Mouse (Mus musculus) stomach, embryonic 16.5 days (tissue): Measurements from ENCODE around the gene Trpm5. TPM values are rescaled to one million over a fixed set of nuclear protein-coding genes. Genes with fewer than 3 reads are reported as not detected.

Source experiments
- ATAC-seq: fragments of 200-750 bp; cut with Nextera tagmentation; 2 replicates; pipeline ENCODE4 v1.8.0; 2017; ENCODE audit warnings: moderate number of reproducible peaks, moderate TSS enrichment; ENCODE audit not compliant: insufficient read depth, low FRiP score
- H3K27ac ChIP-seq: fragments of 300-500 bp; sonication (generic); 2 replicates; pipeline ENCODE4 v1.5.1; 2014; ENCODE audit warnings: low read length
- H3K27me3 ChIP-seq: fragments of 300-500 bp; sonication (generic); 2 replicates; pipeline ENCODE4 v1.6.1; 2014; ENCODE audit warnings: low read length, control low read depth, mixed read lengths; ENCODE audit not compliant: control insufficient read depth, insufficient read depth
- H3K36me3 ChIP-seq: fragments of 300-500 bp; sonication (generic); 2 replicates; pipeline ENCODE4 v1.6.1; 2014; ENCODE audit warnings: low read length; ENCODE audit not compliant: control insufficient read depth, insufficient read depth
- H3K4me1 ChIP-seq: fragments of 300-500 bp; sonication (generic); 2 replicates; pipeline ENCODE4 v1.6.1; 2014; ENCODE audit warnings: low read length, control low read depth, mixed read lengths; ENCODE audit not compliant: control insufficient read depth, insufficient read depth
- H3K4me2 ChIP-seq: fragments of 300-500 bp; sonication (generic); 2 replicates; pipeline ENCODE4 v1.6.1; 2014; ENCODE audit warnings: low read depth, low read length, mixed read lengths
- H3K4me3 ChIP-seq: fragments of 300-500 bp; sonication (generic); replicated peaks from 2 replicates; pipeline ENCODE4 v1.5.1; 2014; ENCODE audit warnings: mild to moderate bottlenecking, low read length
- H3K9ac ChIP-seq: fragments of 300-500 bp; sonication (generic); 2 replicates; pipeline ENCODE4 v1.6.1; 2014; ENCODE audit warnings: low read length
- H3K9me3 ChIP-seq: fragments of 300-500 bp; sonication (generic); replicated peaks from 2 replicates; pipeline ENCODE4 v1.6.1; 2016; ENCODE audit warnings: low read length, control low read depth; ENCODE audit not compliant: control insufficient read depth
- WGBS: fragments of 180-500 bp; shearing (Covaris S2); extraction: QIAGEN DNeasy Blood & Tissue Kit; methylation state at CpG from one replicate; pipeline ENCODE4 v1.1.7; 2014; 5-methylcytosine and 5-hydroxymethylcytosine counted together
- polyA plus RNA-seq: library from polyadenylated mRNA; unstranded; fragments of >200 nt; fragmentation: Nextera tagmentation; extraction: Ambion mirVana; gene quantifications from 2 replicates; pipeline ENCODE4 v1.2.1, GENCODE M21; 2015

Trpm5 gene
- polyA plus RNA-seq, 1 experiment from 2014 or later, result 18.5 TPM

DNA sequence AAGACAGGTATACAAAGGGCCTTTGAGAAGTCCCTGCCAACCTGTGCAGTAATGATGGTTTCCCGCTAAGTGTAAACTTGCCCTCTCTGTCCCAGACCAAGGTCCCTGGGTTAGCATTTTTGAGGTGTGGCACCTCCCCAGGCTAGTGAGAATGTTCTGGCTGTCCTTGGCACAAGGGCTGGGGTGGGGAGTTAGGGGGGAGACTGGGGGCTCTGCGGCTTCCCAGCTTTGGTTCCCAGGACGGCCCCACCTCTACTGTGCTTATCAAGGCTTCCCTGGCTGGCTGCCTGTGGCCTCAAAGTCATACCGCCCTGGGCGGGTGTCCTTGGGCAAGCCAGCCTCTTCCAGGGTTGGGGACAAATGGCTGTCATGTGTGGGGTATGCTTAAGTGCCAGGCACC lies 27.7 kb upstream of the Trpm5 start:
- H3K36me3 ChIP-seq, result no peaks in the 10 kb centered on the region
- WGBS, result 69% methylated on average over 5 of the region's 5 CpGs
- no peak overlapping the region for H3K4me3 ChIP-seq
- no peak overlapping the region for H3K9ac ChIP-seq
- peak; percentile 50 for ATAC-seq
- no peaks in the 10 kb centered on the region for H3K27me3 ChIP-seq
- no peaks in the 10 kb centered on the region for H3K9me3 ChIP-seq
- H3K4me2 ChIP-seq, result no peak overlapping the region
- peak overlapping the region; percentile 38 for H3K27ac ChIP-seq
- H3K4me1 ChIP-seq, result peaks cover 34% of the 10 kb centered on the region

DNA sequence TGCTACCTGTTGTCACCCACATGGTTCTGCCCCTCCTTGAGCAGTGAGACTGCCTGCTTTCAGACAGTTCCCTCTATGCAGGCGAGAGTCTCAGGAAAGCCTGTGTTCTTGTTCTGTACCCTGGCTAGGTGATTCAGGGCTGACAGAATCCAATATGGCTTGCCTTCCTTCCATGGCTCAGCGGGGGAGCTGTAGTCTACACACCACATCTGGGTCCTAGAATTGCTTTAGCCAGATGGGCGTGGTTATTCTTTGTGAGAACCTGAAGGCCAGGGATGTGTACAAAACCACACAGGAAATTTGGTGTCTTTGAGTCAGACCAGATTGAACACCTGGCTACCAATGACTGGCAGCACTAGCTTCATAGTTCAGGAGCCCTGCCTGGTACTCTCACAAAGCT lies 25.4 kb upstream of the Trpm5 start:
- no peak overlapping the region for H3K9ac ChIP-seq
- 0 out of 2 replicates have a peak, but pooled peaks cover 1% of the 10 kb centered on the region for H3K9me3 ChIP-seq
- WGBS, result 64% methylated on average over 3 of the region's 3 CpGs
- no peak overlapping the region for H3K4me2 ChIP-seq
- no peaks in the 10 kb centered on the region for H3K36me3 ChIP-seq
- H3K27me3 ChIP-seq, result no peaks in the 10 kb centered on the region
- H3K27ac ChIP-seq, result peak overlapping the region; percentile 64; the same call in 1 of the 2 replicates
- ATAC-seq, result no peak
- peaks cover 31% of the 10 kb centered on the region for H3K4me1 ChIP-seq
- no peak overlapping the region for H3K4me3 ChIP-seq

DNA sequence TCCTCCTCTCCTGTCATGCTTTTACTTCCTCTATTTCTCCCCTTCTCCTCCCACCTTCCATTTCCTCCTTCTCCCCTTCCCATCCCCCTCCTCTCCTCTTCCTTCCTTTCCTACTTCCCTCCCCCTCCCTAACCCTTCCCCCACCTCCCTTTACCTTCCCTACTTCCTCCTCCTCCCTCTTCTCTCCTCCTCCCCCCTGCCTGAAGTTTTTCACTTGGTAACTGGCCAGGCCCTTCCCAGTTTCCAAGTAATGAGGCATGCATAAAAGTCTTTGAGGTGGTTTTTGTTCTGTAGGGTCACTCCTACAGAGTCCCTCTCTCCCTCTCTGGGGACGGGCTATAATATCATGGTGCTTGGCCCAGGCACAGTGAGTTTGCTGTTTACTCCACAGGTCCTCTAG lies 25.0 kb upstream of the Trpm5 start:
- Histone ChIP-seq H3K27me3 (no peaks in the 10 kb centered on the region), H3K36me3 (no peaks in the 10 kb centered on the region), H3K4me1 (peaks cover 27% of the 10 kb centered on the region), H3K4me3 (no peak overlapping the region), H3K9ac (no peak overlapping the region), H3K4me2 (no peak overlapping the region), H3K27ac (peak overlapping the region; percentile 64; the same call in 1 of the 2 replicates), H3K9me3 (0 out of 2 replicates have a peak, but pooled peaks cover 3% of the 10 kb centered on the region)
- no peak for ATAC-seq
- WGBS, result 70% methylated on average over 1 of the region's 1 CpGs

DNA sequence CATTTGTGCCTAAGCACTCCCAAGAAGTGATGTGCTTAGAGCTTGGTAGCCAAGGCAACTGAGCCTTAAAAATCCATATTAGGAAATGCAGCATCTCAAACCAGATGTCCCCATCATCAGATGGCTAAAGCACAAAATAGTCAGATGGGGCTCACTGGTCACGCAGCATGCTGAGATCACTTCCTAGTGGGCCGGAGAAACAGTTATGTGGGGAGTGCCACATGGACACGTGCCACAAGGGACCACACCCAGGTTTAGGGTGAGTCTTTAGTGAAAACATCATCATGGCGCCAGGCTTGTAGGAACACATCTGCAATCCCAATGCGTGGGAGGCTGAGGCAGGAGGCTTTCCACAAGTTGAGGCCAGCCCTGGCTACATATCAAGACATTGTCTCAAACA lies 22.1 kb upstream of the Trpm5 start:
- Histone ChIP-seq H3K4me1 (peaks cover 10% of the 10 kb centered on the region), H3K27ac (no peak overlapping the region), H3K9me3 (0 out of 2 replicates have a peak, but pooled peaks cover 3% of the 10 kb centered on the region), H3K4me3 (no peak overlapping the region), H3K9ac (no peak overlapping the region), H3K36me3 (no peaks in the 10 kb centered on the region), H3K27me3 (no peaks in the 10 kb centered on the region), H3K4me2 (no peak overlapping the region)
- WGBS, result 80% methylated on average over 5 of the region's 5 CpGs
- ATAC-seq, result no peak

DNA sequence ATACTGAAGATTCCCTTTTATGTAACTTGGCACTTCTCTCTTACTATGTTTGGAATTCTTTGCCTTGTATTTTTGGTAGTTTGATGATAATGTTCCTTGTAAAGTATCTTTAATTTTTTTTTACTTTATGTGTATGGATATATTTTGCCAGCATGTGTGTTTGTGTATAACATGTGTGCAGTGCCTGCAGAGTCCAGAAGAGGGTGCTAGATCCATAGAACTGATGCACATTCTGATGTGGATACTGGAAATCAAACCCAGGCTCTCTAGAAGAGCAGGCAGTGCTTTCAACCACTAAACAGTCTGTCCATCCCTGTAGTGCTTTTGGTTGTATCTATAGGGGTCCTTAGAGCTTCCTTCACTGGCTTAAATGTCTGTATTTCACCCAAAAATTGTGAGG lies 20.3 kb upstream of the Trpm5 start:
- no peaks in the 10 kb centered on the region for H3K36me3 ChIP-seq
- H3K4me1 ChIP-seq, result peaks cover 5% of the 10 kb centered on the region
- no peak overlapping the region for H3K4me2 ChIP-seq
- H3K4me3 ChIP-seq, result no peak overlapping the region
- H3K27me3 ChIP-seq, result 0 out of 2 replicates have a peak, but pooled peaks cover 1% of the 10 kb centered on the region
- no peak overlapping the region for H3K27ac ChIP-seq
- ATAC-seq, result no peak
- H3K9me3 ChIP-seq, result 0 out of 2 replicates have a peak, but pooled peaks cover 3% of the 10 kb centered on the region
- H3K9ac ChIP-seq, result no peak overlapping the region

DNA sequence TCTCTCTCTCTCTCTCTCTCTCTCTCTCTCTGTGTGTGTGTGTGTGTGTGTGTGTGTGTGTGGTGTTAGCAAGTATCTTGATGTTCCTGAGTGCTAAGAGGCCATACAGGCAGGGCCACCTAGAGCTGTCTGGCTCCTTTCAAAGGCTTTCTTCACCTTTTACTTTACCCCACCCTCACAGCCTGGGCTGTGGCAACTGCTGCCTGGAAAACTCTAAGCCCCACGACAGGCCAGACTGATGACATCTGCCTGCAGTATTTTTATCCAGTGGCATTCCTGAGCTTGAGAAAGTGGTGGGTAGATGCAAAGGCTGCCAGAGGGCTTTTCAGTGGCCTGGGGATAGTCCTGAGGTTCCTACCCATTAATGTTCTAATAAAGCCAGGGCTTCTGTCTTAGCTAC lies 18.0 kb upstream of the Trpm5 start:
- Histone ChIP-seq H3K4me1 (peaks cover 2% of the 10 kb centered on the region; the same call in 1 of the 2 replicates), H3K27ac (no peak overlapping the region), H3K36me3 (no peaks in the 10 kb centered on the region), H3K9me3 (0 out of 2 replicates have a peak, but pooled peaks cover 3% of the 10 kb centered on the region), H3K4me3 (no peak overlapping the region), H3K27me3 (peaks cover 17% of the 10 kb centered on the region), H3K4me2 (no peak overlapping the region), H3K9ac (no peak overlapping the region)
- 11% methylated on average over 1 of the region's 1 CpGs for WGBS
- ATAC-seq, result no peak

DNA sequence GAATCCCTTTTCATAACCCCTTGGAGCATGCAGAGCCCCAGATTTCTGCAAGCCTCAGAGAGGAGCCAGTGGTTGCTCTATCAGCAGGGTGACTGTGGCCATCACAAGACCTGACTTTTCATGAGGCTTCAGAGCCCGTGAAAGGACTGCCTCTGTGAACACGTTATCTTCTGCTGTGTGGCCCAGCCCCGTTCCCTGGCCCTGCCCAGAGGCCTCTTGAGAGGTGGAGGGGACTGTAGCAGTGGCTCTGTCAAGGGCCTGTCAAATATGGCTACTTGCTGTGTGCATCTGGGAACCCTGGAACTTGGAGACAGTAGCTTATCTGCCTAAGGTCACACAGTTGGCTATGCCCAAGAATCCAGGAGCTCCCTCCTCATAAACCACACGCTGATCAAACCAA lies 17.3 kb upstream of the Trpm5 start:
- Histone ChIP-seq H3K27ac (no peak overlapping the region), H3K4me1 (peaks cover 5% of the 10 kb centered on the region), H3K4me3 (no peak overlapping the region), H3K9ac (no peak overlapping the region), H3K27me3 (peaks cover 24% of the 10 kb centered on the region), H3K4me2 (no peak overlapping the region), H3K9me3 (0 out of 2 replicates have a peak, but pooled peaks cover 3% of the 10 kb centered on the region), H3K36me3 (no peaks in the 10 kb centered on the region)
- 54% methylated on average over 4 of the region's 4 CpGs for WGBS
- ATAC-seq, result no peak

DNA sequence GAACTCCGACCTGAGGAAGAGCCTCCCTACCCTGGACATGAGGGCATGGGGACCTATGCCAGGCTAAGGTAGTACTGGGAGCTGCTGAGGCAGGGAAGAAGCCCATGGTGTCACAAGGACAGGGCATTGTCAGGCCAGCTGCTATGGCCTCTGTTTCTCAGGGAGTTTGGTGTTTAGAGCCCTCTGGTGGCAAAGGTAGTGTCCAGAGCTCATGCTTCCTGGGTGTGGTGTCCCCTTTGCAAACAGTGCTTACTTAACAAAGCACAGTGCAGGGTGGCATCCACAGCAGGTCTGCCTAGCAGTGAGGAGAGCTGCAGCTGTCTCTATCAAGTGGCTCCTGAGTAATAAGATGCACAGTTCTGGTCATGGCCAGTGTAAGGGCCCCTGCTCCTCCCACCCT lies 16.4 kb upstream of the Trpm5 start:
- no peak overlapping the region for H3K27ac ChIP-seq
- WGBS, result 62% methylated on average over 1 of the region's 1 CpGs
- H3K9me3 ChIP-seq, result 0 out of 2 replicates have a peak, but pooled peaks cover 3% of the 10 kb centered on the region
- H3K27me3 ChIP-seq, result peaks cover 33% of the 10 kb centered on the region
- H3K4me1 ChIP-seq, result peaks cover 6% of the 10 kb centered on the region
- no peak overlapping the region for H3K4me2 ChIP-seq
- ATAC-seq, result 0 out of 2 replicates have a peak, but pooled peaks have one; percentile 18
- no peak overlapping the region for H3K4me3 ChIP-seq
- H3K9ac ChIP-seq, result 0 out of 2 replicates have a peak overlapping the region, but pooled peaks have one; percentile 18
- no peaks in the 10 kb centered on the region for H3K36me3 ChIP-seq

DNA sequence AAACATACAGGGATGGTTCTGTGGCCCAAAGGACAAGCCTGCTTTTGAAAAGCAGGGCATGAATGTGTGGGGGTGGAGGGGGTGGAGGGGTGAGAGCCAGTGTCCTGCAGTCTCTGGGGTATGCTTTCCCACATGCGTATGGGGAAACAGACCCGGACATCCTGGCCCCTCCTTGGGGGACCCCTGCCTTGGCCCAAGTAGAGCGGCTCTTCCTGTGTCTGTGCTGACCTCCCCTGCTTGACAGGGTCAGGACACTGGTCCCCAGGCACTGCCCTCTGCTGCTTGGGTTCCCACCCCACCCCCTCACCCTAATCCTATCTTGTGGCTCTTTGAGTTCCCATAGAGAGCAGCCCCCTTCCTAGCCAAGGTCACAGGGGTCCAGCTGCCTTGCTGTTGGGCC lies 15.3 kb upstream of the Trpm5 start:
- Histone ChIP-seq H3K36me3 (no peaks in the 10 kb centered on the region), H3K27ac (no peak overlapping the region), H3K4me3 (no peak overlapping the region), H3K4me2 (peak overlapping the region; percentile 7; the same call in 1 of the 2 replicates), H3K9me3 (0 out of 2 replicates have a peak, but pooled peaks cover under 1% of the 10 kb centered on the region), H3K9ac (no peak overlapping the region), H3K4me1 (peaks cover 10% of the 10 kb centered on the region), H3K27me3 (peaks cover 44% of the 10 kb centered on the region)
- 60% methylated on average over 3 of the region's 3 CpGs for WGBS
- no peak for ATAC-seq
